ENCODE assay signal across 13 mouse cellular contexts in genomic region chr16:78346662-78347327, GRCm38 (mm10). TPM values are rescaled to one million over a fixed set of nuclear protein-coding genes. Genes with fewer than 3 reads are reported as not detected.
DNase-seq lines count a peak whose midpoint lies in the region; ATAC-seq and TF ChIP-seq lines count a peak whose summit lies in the region.
"Had no signal": no experiment of that assay in that cellular context is flagged by ENCODE, and none has a peak within 500 bp of the region (broad histone marks: within the 10 kb centered on the region; RNA-seq: fewer than 3 reads in every experiment).

No protein-coding gene starts in this region.

- H3K36me3 ChIP-seq in heart, postnatal 0 days (replicated peaks; ENCODE audit: control insufficient read depth, insufficient read depth, low read length): no peaks in the 10 kb centered on the region; the same call in 1 of the 2 replicates
- H3K36me3 ChIP-seq in lung, embryonic 14.5 days (ENCODE audit: insufficient read depth): peaks cover 12% of the 10 kb centered on the region; the same call in 1 of the 2 replicates
- peaks cover 12% of the 10 kb centered on the region; the same call in 1 of the 2 replicates for H3K36me3 ChIP-seq in intestine, postnatal 0 days (ENCODE audit: control insufficient read depth, insufficient read depth)

- H3K4me2 ChIP-seq in heart, postnatal 0 days (ENCODE audit: low read depth, low read length): no peak overlapping the region
- H3K4me2 ChIP-seq in lung, embryonic 14.5 days: no peak overlapping the region
- H3K4me2 ChIP-seq in intestine, postnatal 0 days (replicated peaks; ENCODE audit: low read depth): no peak overlapping the region
- H3K4me2 ChIP-seq: forebrain, embryonic 13.5 days had no signal

- CTCF ChIA-PET in Patski (lab: Charles Lee): interaction anchor here (0.7 to 2.8 kb wide), 10 partner anchors 11 to 151 kb away, joined by 3 to 20 read pairs (median 5); no protein-coding TSS in a partner anchor

- POLR2A ChIA-PET in Patski (lab: Charles Lee): no interaction called here

- no peak for TF ChIP-seq EP300 in heart, postnatal 0 days (IDR thresholded peaks at IDR 0.05; ENCODE audit: low read depth)

- H3K27me3 ChIP-seq in heart, postnatal 0 days (ENCODE audit: control insufficient read depth, insufficient read depth, low read length): no peaks in the 10 kb centered on the region
- no peaks in the 10 kb centered on the region for H3K27me3 ChIP-seq in lung, embryonic 14.5 days (ENCODE audit: insufficient read depth, low read length)
- no peaks in the 10 kb centered on the region for H3K27me3 ChIP-seq in Patski
- H3K27me3 ChIP-seq in intestine, postnatal 0 days (replicated peaks; ENCODE audit: control insufficient read depth, insufficient read depth, low read length): no peaks in the 10 kb centered on the region
- H3K27me3 ChIP-seq: forebrain, embryonic 13.5 days had no signal

- H3K4me1 ChIP-seq in heart, postnatal 0 days (ENCODE audit: control insufficient read depth, insufficient read depth): 0 out of 2 replicates have a peak, but pooled peaks cover 11% of the 10 kb centered on the region
- no peaks in the 10 kb centered on the region for H3K4me1 ChIP-seq in lung, embryonic 14.5 days (ENCODE audit: insufficient read depth)
- no peaks in the 10 kb centered on the region for H3K4me1 ChIP-seq in intestine, postnatal 0 days (replicated peaks; ENCODE audit: control insufficient read depth, insufficient read depth, low read length)
- H3K4me1 ChIP-seq: forebrain, embryonic 13.5 days had no signal

- H3K4me3 ChIP-seq in heart, postnatal 0 days (ENCODE audit: low read depth, low read length): no peak overlapping the region
- no peak overlapping the region for H3K4me3 ChIP-seq in lung, embryonic 14.5 days (ENCODE audit: low read depth, low read length)
- no peak overlapping the region for H3K4me3 ChIP-seq in intestine, postnatal 0 days (ENCODE audit: low read depth, low read length)
- H3K4me3 ChIP-seq: forebrain, embryonic 13.5 days had no signal

- no peak overlapping the region for H3K9ac ChIP-seq in heart, postnatal 0 days (replicated peaks; ENCODE audit: low read depth, low read length)
- H3K9ac ChIP-seq in lung, embryonic 14.5 days: no peak overlapping the region
- H3K9ac ChIP-seq in intestine, postnatal 0 days (ENCODE audit: low read depth, low read length): no peak overlapping the region
- H3K9ac ChIP-seq: forebrain, embryonic 13.5 days had no signal

- intact Hi-C loops in heart, postnatal 25 days (cut with DNase I): loop anchor here (5.0 kb wide), 1 partner anchor 149 kb away; no protein-coding TSS in a partner anchor

- WGBS in heart, postnatal 0 days: 65% methylated on average over 2 of the region's 2 CpGs
- WGBS in lung, embryonic 14.5 days: 67% methylated on average over 2 of the region's 2 CpGs
- WGBS in intestine, postnatal 0 days: 77% methylated on average over 2 of the region's 2 CpGs

- no peaks in the 10 kb centered on the region for H3K9me3 ChIP-seq in heart, postnatal 0 days (replicated peaks; ENCODE audit: control insufficient read depth, low read length)
- no peaks in the 10 kb centered on the region for H3K9me3 ChIP-seq in lung, embryonic 14.5 days (ENCODE audit: low read depth, low read length)
- H3K9me3 ChIP-seq in intestine, postnatal 0 days (ENCODE audit: control insufficient read depth): no peaks in the 10 kb centered on the region
- H3K9me3 ChIP-seq: forebrain, embryonic 13.5 days; G1E had no signal

- in situ Hi-C loops in Patski (cut with MboI; ENCODE audit: low pct_unique_long_range_greater_than_20kb): loop anchor here (25.0 kb wide), 1 partner anchor 1209 kb away; no protein-coding TSS in a partner anchor

- no peak for ATAC-seq in heart, postnatal 0 days (ENCODE audit: insufficient read depth, low read depth)
- ATAC-seq in lung, embryonic 14.5 days (ENCODE audit: insufficient read depth): no peak
- no peak for ATAC-seq in Patski
- ATAC-seq in intestine, postnatal 0 days: 0 out of 2 replicates have a peak, but pooled peaks have one; percentile 49
- no peak for ATAC-seq in frontal cortex, adult (ENCODE audit: low TSS enrichment)
- ATAC-seq: forebrain, embryonic 13.5 days had no signal

- TF ChIP-seq CTCF in heart, postnatal 0 days (IDR thresholded peaks at IDR 0.05; ENCODE audit: low read depth): peak; percentile 29; the same call in 1 of the 2 replicates
- peak; percentile 37 for TF ChIP-seq CTCF in lung, embryonic 14.5 days (IDR thresholded peaks at IDR 0.05; ENCODE audit: low read depth)
- TF ChIP-seq CTCF in Patski (IDR thresholded peaks at IDR 0.05): peak; percentile 31
- TF ChIP-seq CTCF in intestine, postnatal 0 days (IDR thresholded peaks at IDR 0.05; ENCODE audit: low read depth): peak; percentile 34

- peak overlapping the region; percentile 80 for H3K27ac ChIP-seq in heart, postnatal 0 days (ENCODE audit: low read depth)
- no peak overlapping the region for H3K27ac ChIP-seq in lung, embryonic 14.5 days (ENCODE audit: low read depth)
- no peak overlapping the region for H3K27ac ChIP-seq in intestine, postnatal 0 days (ENCODE audit: low read depth, low read length)

- DNase-seq in heart, postnatal 0 days (ENCODE audit: low spot score): peak; percentile 16
- no peak for DNase-seq in heart, postnatal 25 days (ENCODE audit: low spot score)
- DNase-seq in lung, embryonic 14.5 days: peak; percentile 51
- no peak for DNase-seq in lung, postnatal 36 days
- DNase-seq in Patski (ENCODE audit: low read depth, low spot score): no peak
- DNase-seq: adrenal gland, adult 8-10 months; cerebellum, adult 11-12 months; embryo, embryonic 11 days; right cerebral cortex, postnatal 4 days had no signal

RNA-seq across cellular contexts. Expression of gene Btg3, which starts 30.2 kb away (rescaled TPM):
- 7.5 and 8.4 TPM in 2 replicates for total RNA-seq in heart, postnatal 0 days (2014; rRNA removed; ENCODE audit: low replicate concordance)
- polyA plus RNA-seq in heart, postnatal 0 days (2015; fragmentation: Nextera tagmentation; extraction: Ambion mirVana): 45.9 and 61.4 TPM in 2 replicates
- total RNA-seq in heart, postnatal 25 days (2021): 10 to 100 TPM in 1 of 2 experiments, 1 to 10 TPM in 1; 7.1 to 10.2 TPM
- 61.5 and 64.7 TPM in 2 replicates for polyA plus RNA-seq in lung, embryonic 14.5 days (2014; fragmentation: Nextera tagmentation; extraction: Ambion mirVana)
- polyA plus RNA-seq in Patski (2021): 24.5 TPM
- 25.5 and 26.9 TPM in 2 replicates for polyA plus RNA-seq in intestine, postnatal 0 days (2015; fragmentation: Nextera tagmentation; extraction: Ambion mirVana)

RNA-seq across cellular contexts. Expression of gene Cxadr, which starts 45.5 kb away (rescaled TPM):
- total RNA-seq in heart, postnatal 0 days (2014; rRNA removed; ENCODE audit: low replicate concordance): 37.1 and 79.9 TPM in 2 replicates
- 22.6 and 23.3 TPM in 2 replicates for polyA plus RNA-seq in heart, postnatal 0 days (2015; fragmentation: Nextera tagmentation; extraction: Ambion mirVana)
- total RNA-seq in heart, postnatal 25 days (2021): 10 to 100 TPM; 52.4 to 55.6 TPM
- 20.2 and 22.6 TPM in 2 replicates for polyA plus RNA-seq in lung, embryonic 14.5 days (2014; fragmentation: Nextera tagmentation; extraction: Ambion mirVana)
- 88.0 TPM for polyA plus RNA-seq in Patski (2021)
- 55.9 and 56.0 TPM in 2 replicates for polyA plus RNA-seq in intestine, postnatal 0 days (2015; fragmentation: Nextera tagmentation; extraction: Ambion mirVana)
- polyA plus RNA-seq: G1E had no signal

Comparison
In these comparisons a context has a peak if more than half of its experiments do, and no peak if none do; other contexts are left out.
1. DNase-seq: peak in heart, postnatal 0 days (single experiment) and lung, embryonic 14.5 days (single experiment); none in heart, postnatal 25 days (single experiment), lung, postnatal 36 days (single experiment) and Patski (single experiment).
2. Peak in every context shown above with its lines, with median percentiles within 50 percentile points of each other: CTCF ChIP-seq.